Mouse (Mus musculus) hindbrain, embryonic 16.5 days (tissue): ENCODE results near the gene Cdr2l. TPM values are rescaled to one million over a fixed set of nuclear protein-coding genes. Genes with fewer than 3 reads are reported as not detected.
A peak's percentile ranks its signal among the peaks of the same experiment; 100 is the strongest.

Source experiments
- ATAC-seq: fragments of 200-750 bp; cut with Nextera tagmentation; 2 replicates; pipeline ENCODE4 v1.8.0; 2017; ENCODE audit warnings: moderate TSS enrichment, moderate library complexity
- H3K27ac ChIP-seq: fragments of 300-500 bp; sonication (generic); 2 replicates; pipeline ENCODE4 v1.5.1; 2014; ENCODE audit warnings: low read depth, mild to moderate bottlenecking, control low read depth, low read length, moderate library complexity
- H3K27me3 ChIP-seq: fragments of 300-500 bp; sonication (generic); replicated peaks from 2 replicates; pipeline ENCODE4 v1.6.1; 2014; ENCODE audit warnings: low read length; ENCODE audit not compliant: control insufficient read depth, insufficient read depth
- H3K36me3 ChIP-seq: fragments of 300-500 bp; sonication (generic); 2 replicates; pipeline ENCODE4 v1.6.1; 2014; ENCODE audit warnings: mild to moderate bottlenecking, low read length, moderate library complexity, mixed read lengths; ENCODE audit not compliant: control insufficient read depth, insufficient read depth
- H3K4me1 ChIP-seq: fragments of 300-500 bp; sonication (generic); 2 replicates; pipeline ENCODE4 v1.6.1; 2014; ENCODE audit warnings: low read depth, low read length; ENCODE audit not compliant: control insufficient read depth, insufficient read depth
- H3K4me2 ChIP-seq: fragments of 300-500 bp; sonication (generic); 2 replicates; pipeline ENCODE4 v1.6.1; 2014; ENCODE audit warnings: mild to moderate bottlenecking, low read length, control low read depth, moderate library complexity
- H3K4me3 ChIP-seq: fragments of 300-500 bp; sonication (generic); 2 replicates; pipeline ENCODE4 v1.5.1; 2014; ENCODE audit warnings: mild to moderate bottlenecking, low read length, control low read depth, moderate library complexity
- H3K9ac ChIP-seq: fragments of 300-500 bp; sonication (generic); 2 replicates; pipeline ENCODE4 v1.6.1; 2014; ENCODE audit warnings: low read depth, mild to moderate bottlenecking, control low read depth, low read length, moderate library complexity
- H3K9me3 ChIP-seq: fragments of 300-500 bp; sonication (generic); 2 replicates; pipeline ENCODE4 v1.6.1; 2014; ENCODE audit warnings: mild to moderate bottlenecking, low read length, moderate library complexity; ENCODE audit not compliant: control insufficient read depth
- WGBS: fragments of 180-500 bp; shearing (Covaris S2); extraction: QIAGEN DNeasy Blood & Tissue Kit; methylation state at CpG from one replicate; pipeline ENCODE4 v1.1.7; 2014; 5-methylcytosine and 5-hydroxymethylcytosine counted together
- polyA plus RNA-seq: library from polyadenylated mRNA; unstranded; fragments of >200 nt; fragmentation: Nextera tagmentation; extraction: Ambion mirVana; gene quantifications from 2 replicates; pipeline ENCODE4 v1.2.1, GENCODE M21; 2015

Gene Cdr2l
- polyA plus RNA-seq, result 16.1 and 18.0 TPM in 2 replicates

GRCm38 (mm10) chr11:115381743-115382539, at the start of gene Cdr2l:
Gene Cdr2l, plus strand, starts transcription at chr11:115381916.
- H3K9me3 ChIP-seq, result no peaks in the 10 kb centered on the region
- H3K4me2 ChIP-seq, result peak within 1 kb of the TSS; percentile 81
- peak within 1 kb of the TSS; percentile 100 for H3K9ac ChIP-seq
- no peaks in the 10 kb centered on the region for H3K36me3 ChIP-seq
- peaks cover 30% of the 10 kb centered on the region for H3K4me1 ChIP-seq
- peak within 1 kb of the TSS; percentile 94 for H3K27ac ChIP-seq
- H3K27me3 ChIP-seq, result no peaks in the 10 kb centered on the region
- ATAC-seq, result peak; percentile 92
- H3K4me3 ChIP-seq, result peak within 1 kb of the TSS; percentile 92
- under 1% methylated on average over 46 of the region's 76 CpGs for WGBS

- WGBS, result 2% methylated on average over 29 of the region's 29 CpGs
- ATAC-seq, result 0 out of 2 replicates have a peak, but pooled peaks have one; percentile 17
- Histone ChIP-seq H3K27me3 (peaks cover 14% of the 10 kb centered on the region), H3K4me3 (peak within 1 kb of the TSS; percentile 40), H3K4me1 (peaks cover 8% of the 10 kb centered on the region), H3K4me2 (peak within 1 kb of the TSS; percentile 70), H3K9ac (peak within 1 kb of the TSS; percentile 58), H3K36me3 (no peaks in the 10 kb centered on the region), H3K27ac (no peak within 1 kb of the TSS), H3K9me3 (no peaks in the 10 kb centered on the region)
These were observed 47.2 kb upstream of the Cdr2l start, which contains the start of gene Otop3 for GRCm38 (mm10) chr11:115334531-115334930. Gene Otop3, plus strand, starts transcription at chr11:115334731.

GRCm38 (mm10) chr11:115335223-115335622, 46.5 kb upstream of the Cdr2l start:
- no peak for ATAC-seq
- Histone ChIP-seq H3K36me3 (no peaks in the 10 kb centered on the region), H3K4me1 (peaks cover 8% of the 10 kb centered on the region), H3K4me2 (peak overlapping the region; percentile 70; the same call in 1 of the 2 replicates), H3K27me3 (peaks cover 14% of the 10 kb centered on the region), H3K4me3 (no peak overlapping the region), H3K27ac (no peak overlapping the region), H3K9me3 (no peaks in the 10 kb centered on the region), H3K9ac (no peak overlapping the region)
- WGBS, result 60% methylated on average over 12 of the region's 12 CpGs

- WGBS, result 27% methylated on average over 6 of the region's 6 CpGs
- Histone ChIP-seq H3K9me3 (no peaks in the 10 kb centered on the region), H3K36me3 (no peaks in the 10 kb centered on the region), H3K4me1 (peaks cover 8% of the 10 kb centered on the region), H3K4me2 (no peak overlapping the region), H3K27ac (no peak overlapping the region), H3K27me3 (peaks cover 14% of the 10 kb centered on the region), H3K9ac (no peak overlapping the region), H3K4me3 (no peak overlapping the region)
- no peak for ATAC-seq
These were observed 45.6 kb upstream of the Cdr2l start for GRCm38 (mm10) chr11:115336115-115336514.

- H3K9ac ChIP-seq, result no peak overlapping the region
- H3K27ac ChIP-seq, result no peak overlapping the region
- WGBS, result 82% methylated on average over 3 of the region's 3 CpGs
- no peaks in the 10 kb centered on the region for H3K36me3 ChIP-seq
- peaks cover 8% of the 10 kb centered on the region for H3K4me1 ChIP-seq
- H3K4me3 ChIP-seq, result no peak overlapping the region
- no peak overlapping the region for H3K4me2 ChIP-seq
- ATAC-seq, result no peak
- peaks cover 14% of the 10 kb centered on the region for H3K27me3 ChIP-seq
- no peaks in the 10 kb centered on the region for H3K9me3 ChIP-seq
These were observed 44.4 kb upstream of the Cdr2l start for GRCm38 (mm10) chr11:115337350-115337749.

GRCm38 (mm10) chr11:115337826-115338225, 43.9 kb upstream of the Cdr2l start:
- ATAC-seq, result no peak
- Histone ChIP-seq H3K36me3 (no peaks in the 10 kb centered on the region), H3K4me3 (no peak overlapping the region), H3K27ac (no peak overlapping the region), H3K9me3 (no peaks in the 10 kb centered on the region), H3K4me2 (no peak overlapping the region), H3K27me3 (peaks cover 14% of the 10 kb centered on the region), H3K4me1 (peaks cover 8% of the 10 kb centered on the region), H3K9ac (no peak overlapping the region)
- WGBS, result 67% methylated on average over 1 of the region's 1 CpGs

- H3K4me2 ChIP-seq, result no peak overlapping the region
- 70% methylated on average over 2 of the region's 2 CpGs for WGBS
- ATAC-seq, result no peak
- H3K9ac ChIP-seq, result no peak overlapping the region
- H3K4me1 ChIP-seq, result no peaks in the 10 kb centered on the region
- H3K4me3 ChIP-seq, result no peak overlapping the region
- H3K36me3 ChIP-seq, result no peaks in the 10 kb centered on the region
- H3K27ac ChIP-seq, result no peak overlapping the region
- H3K27me3 ChIP-seq, result peaks cover 4% of the 10 kb centered on the region
- no peaks in the 10 kb centered on the region for H3K9me3 ChIP-seq
These were observed 40.5 kb upstream of the Cdr2l start for GRCm38 (mm10) chr11:115341246-115341645.

GRCm38 (mm10) chr11:115341866-115342265, 39.9 kb upstream of the Cdr2l start:
- H3K36me3 ChIP-seq, result no peaks in the 10 kb centered on the region
- no peak overlapping the region for H3K9ac ChIP-seq
- H3K4me2 ChIP-seq, result no peak overlapping the region
- H3K4me3 ChIP-seq, result no peak overlapping the region
- H3K27me3 ChIP-seq, result peaks cover 3% of the 10 kb centered on the region; the same call in 1 of the 2 replicates
- 75% methylated on average over 6 of the region's 6 CpGs for WGBS
- no peak overlapping the region for H3K27ac ChIP-seq
- no peaks in the 10 kb centered on the region for H3K4me1 ChIP-seq
- no peak for ATAC-seq
- no peaks in the 10 kb centered on the region for H3K9me3 ChIP-seq

- no peak overlapping the region for H3K27ac ChIP-seq
- ATAC-seq, result no peak
- no peaks in the 10 kb centered on the region; the same call in 1 of the 2 replicates for H3K27me3 ChIP-seq
- no peaks in the 10 kb centered on the region for H3K9me3 ChIP-seq
- no peak overlapping the region for H3K4me2 ChIP-seq
- no peak overlapping the region for H3K4me3 ChIP-seq
- H3K36me3 ChIP-seq, result 0 out of 2 replicates have a peak, but pooled peaks cover 3% of the 10 kb centered on the region
- WGBS, result 18% methylated on average over 12 of the region's 12 CpGs
- no peak overlapping the region for H3K9ac ChIP-seq
- H3K4me1 ChIP-seq, result no peaks in the 10 kb centered on the region
These were observed 36.7 kb upstream of the Cdr2l start for GRCm38 (mm10) chr11:115344967-115345366.
